Mouse (Mus musculus): ENCODE measurements at regions not wholly inside any gene's neighbourhood (a gene's known extent, or its start where the extent isn't known, plus 50 kb on each side); places are given as distances from the start of the nearest gene placed in this dataset.
A peak's percentile ranks its signal among the peaks of the same experiment; 100 is the strongest.

- DNase-seq (ENCODE audit: low spot score), result no peak
Observed at GRCm38 (mm10) chr7:95460889-95461288, 710.2 kb upstream of the Tenm4 start.

- DNase-seq (ENCODE audit: low spot score), result no peak
Observed at GRCm38 (mm10) chr7:95465506-95465905, 705.5 kb upstream of the Tenm4 start.

DNA sequence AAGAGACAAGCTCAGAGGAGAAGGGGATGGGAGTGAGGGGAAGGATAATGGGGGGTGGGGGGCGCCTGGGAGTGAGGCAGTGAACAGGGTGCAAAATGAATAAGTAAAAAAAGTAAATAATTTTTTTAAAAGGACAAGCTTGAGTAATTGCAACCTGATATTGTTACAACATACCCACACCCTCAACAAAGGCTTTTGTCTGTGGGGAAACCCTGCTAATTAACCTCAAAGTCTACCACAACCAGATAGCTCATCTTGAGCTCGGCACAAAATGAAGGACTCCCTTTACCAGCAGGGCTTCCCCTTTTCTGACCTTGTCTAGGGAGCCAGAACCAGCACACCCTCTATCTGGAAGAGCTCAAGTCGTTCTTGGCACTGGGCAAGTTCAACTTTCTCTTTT, 704.0 kb upstream of the Tenm4 start:
- DNase-seq (ENCODE audit: low spot score), result no peak

DNA sequence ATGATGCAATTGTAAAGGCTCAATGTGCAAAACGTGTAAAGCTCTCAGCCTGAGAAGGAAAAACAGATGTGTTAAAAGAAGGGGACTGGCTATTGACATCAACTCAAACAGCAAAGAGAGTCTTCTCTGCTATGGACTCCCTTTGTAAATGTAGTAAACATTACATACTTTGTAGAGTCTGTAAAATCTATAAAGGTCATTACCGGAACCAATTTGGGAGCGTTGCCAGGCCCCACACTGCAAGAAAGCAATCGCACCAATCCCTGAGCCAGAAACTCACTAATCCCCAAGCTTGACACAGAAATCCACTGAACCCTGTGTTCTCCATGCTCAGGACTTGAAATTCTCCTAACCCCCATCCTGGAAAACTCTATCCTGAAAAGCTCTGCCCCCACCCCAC, 697.2 kb upstream of the Tenm4 start:
- no peak for DNase-seq (ENCODE audit: low spot score)

DNA sequence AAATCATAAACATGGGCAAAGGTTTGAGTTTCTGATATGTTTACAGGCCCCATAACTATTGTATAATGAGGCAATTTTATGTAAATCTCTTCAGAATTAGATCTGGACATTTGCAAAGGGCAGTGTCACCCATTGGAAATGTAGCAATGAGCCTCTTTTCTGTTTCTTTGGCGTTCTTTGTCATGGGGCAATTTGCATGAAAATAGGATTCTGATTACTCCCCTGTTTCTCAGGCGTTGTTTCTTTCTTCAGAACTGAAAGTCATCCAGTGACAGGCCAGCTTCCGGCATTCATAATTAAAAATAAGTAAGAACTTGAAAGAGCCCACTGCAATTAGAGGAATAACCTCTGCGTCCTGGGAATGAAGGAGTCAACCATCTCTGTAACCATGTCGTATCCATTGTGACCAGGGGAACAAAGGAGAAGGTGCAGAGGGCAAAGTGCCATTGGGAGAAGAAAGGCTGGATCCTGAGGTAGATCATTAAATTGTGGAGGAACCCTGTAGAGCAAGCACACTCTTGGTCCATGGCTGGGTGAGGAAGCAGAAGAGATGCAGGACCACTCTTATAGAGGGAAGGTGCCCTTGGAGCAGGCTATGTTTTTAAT, 690.8 kb upstream of the Tenm4 start:
- no peak for DNase-seq (ENCODE audit: low spot score)

- DNase-seq (ENCODE audit: low spot score), result peak; percentile 11
Observed at GRCm38 (mm10) chr7:95489666-95490065, 681.4 kb upstream of the Tenm4 start.

DNA sequence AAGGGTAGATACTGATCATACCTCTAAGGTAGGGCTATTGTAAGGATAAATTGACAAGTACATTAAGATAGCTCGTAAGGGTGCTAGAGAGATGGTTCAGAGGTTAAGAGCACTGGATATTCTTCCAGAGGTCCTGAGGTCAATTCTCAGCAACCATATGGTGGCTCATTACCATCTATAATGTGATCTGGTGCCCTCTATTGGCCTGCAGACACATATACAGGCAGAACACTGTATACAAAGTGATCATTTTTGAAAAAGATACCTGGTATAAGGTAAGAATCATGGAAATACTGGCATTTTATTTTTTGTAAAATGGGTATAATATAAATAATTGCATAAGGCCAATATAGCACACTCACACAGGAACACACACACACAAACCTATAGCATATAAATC, 676.3 kb upstream of the Tenm4 start:
- DNase-seq (ENCODE audit: low spot score), result no peak

DNA sequence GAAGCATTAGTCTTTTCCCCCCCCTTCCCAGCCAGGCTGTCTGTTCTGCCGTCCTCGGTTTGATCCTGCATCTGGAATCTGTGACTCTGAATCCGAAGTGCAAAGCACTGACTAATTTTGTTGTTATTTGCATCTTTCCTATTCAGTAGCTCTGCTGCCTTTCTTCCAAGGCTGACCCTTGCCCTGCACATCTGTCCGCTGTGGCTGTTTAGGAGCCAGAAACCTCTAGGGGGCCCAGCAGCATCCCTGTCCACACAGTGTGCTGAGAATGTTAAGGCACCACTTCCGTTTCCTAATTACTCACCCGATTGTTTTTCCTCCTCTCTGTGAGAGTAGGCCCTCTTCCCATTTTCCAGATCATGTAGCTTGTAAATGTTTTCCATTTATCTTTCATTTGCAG, 668.1 kb upstream of the Tenm4 start:
- no peak for DNase-seq (ENCODE audit: low spot score)

- DNase-seq (ENCODE audit: low spot score), result no peak
Observed at GRCm38 (mm10) chr7:95547256-95547655, 623.8 kb upstream of the Tenm4 start.

- no peak for DNase-seq (ENCODE audit: low spot score)
Observed at GRCm38 (mm10) chr7:95550099-95550498, 620.9 kb upstream of the Tenm4 start.

- no peak for DNase-seq (ENCODE audit: low spot score)
Observed at GRCm38 (mm10) chr7:95551798-95552387, 619.2 kb upstream of the Tenm4 start.

- DNase-seq (ENCODE audit: low spot score), result no peak
Observed at GRCm38 (mm10) chr7:95558589-95558988, 612.5 kb upstream of the Tenm4 start.

- DNase-seq (ENCODE audit: low spot score), result no peak
Observed at GRCm38 (mm10) chr7:95578633-95579032, 592.4 kb upstream of the Tenm4 start.

GRCm38 (mm10) chr7:95581325-95581724, 589.7 kb upstream of the Tenm4 start:
- no peak for DNase-seq (ENCODE audit: low spot score)

GRCm38 (mm10) chr7:95598339-95598738, 572.7 kb upstream of the Tenm4 start:
- no peak for DNase-seq (ENCODE audit: low spot score)

DNA sequence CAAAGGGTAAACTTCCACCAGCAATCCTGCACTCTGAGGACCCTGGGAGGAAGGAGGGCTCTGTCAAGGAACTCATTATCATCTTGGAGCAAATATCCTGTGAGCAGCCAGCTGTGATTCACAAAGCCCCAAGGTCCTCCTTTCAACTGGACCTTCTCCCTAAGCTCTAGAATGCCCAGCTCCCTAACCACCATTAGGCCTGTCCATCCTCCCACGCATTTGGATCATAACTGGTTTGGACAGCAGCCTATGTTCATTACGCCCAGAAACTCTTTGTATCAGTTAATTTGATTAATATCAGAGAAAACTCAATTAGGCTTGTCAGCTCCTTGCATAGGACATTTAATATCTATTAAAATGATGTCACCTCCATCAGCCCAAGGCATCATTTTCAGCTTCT, 557.3 kb upstream of the Tenm4 start:
- no peak for DNase-seq (ENCODE audit: low spot score)

DNA sequence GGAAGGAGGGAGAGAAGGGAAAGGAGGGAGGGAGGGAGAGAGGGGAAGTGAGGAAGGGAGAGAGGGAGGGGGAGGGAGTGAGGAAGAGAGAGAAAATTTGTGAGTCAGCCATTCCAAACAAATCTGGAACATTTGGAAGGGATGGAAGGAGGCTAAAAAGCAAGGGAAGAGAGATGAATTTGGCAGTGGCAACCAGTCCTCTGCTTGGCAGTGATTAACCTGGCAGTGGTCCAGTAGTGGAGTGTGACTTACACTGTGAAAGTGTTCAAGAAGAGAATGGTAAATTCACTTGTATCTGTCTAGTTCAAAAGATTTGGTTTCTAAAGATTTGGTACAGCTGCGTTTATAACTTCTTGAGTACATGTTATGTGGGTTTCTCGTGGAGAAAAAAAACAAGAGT, 553.7 kb upstream of the Tenm4 start:
- DNase-seq (ENCODE audit: low spot score), result peak; percentile 26

GRCm38 (mm10) chr7:95618170-95618569, 552.9 kb upstream of the Tenm4 start:
- DNase-seq (ENCODE audit: low spot score), result no peak

DNA sequence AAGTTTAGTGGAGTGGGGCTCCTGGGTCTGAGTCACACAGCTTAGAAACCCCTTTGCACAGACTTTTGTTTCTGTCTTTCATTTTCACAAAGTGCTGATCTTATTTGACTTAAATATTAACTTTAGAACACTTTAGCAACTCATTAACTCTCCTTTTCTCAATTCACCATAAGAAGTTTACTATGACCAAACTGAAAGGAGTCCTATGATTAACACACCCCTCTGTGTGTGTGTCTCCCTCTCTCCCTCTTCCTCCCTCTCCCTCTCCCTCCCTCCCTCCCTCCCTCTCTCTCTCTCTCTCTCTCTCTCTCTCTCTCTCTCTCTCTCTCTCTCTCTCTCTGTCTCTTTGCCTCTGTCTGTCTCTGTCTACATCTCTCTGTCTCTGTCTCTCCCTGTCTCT, 551.0 kb upstream of the Tenm4 start:
- DNase-seq (ENCODE audit: low spot score), result no peak

- DNase-seq (ENCODE audit: low spot score), result no peak
Observed at GRCm38 (mm10) chr7:95640683-95641082, 530.4 kb upstream of the Tenm4 start.

- DNase-seq (ENCODE audit: low spot score), result no peak
Observed at GRCm38 (mm10) chr7:95674319-95674718, 496.7 kb upstream of the Tenm4 start.

- no peak for DNase-seq (ENCODE audit: low spot score)
Observed at GRCm38 (mm10) chr7:95682521-95682920, 488.5 kb upstream of the Tenm4 start.

GRCm38 (mm10) chr7:95687733-95688132, 483.3 kb upstream of the Tenm4 start:
- DNase-seq (ENCODE audit: low spot score), result no peak

Measured in layer of hippocampus, adult 9-10 months (tissue).